Mouse (Mus musculus) myocyte (in vitro differentiated cells): Measurements from ENCODE around the gene Apaf1.

Source experiments
- MAX ChIP-seq: IDR thresholded peaks from one replicate; pipeline ENCODE4 v1.6.1; 2011; ENCODE audit warnings: low read depth, mild to moderate bottlenecking, control low read depth
- POLR2A ChIP-seq: IDR thresholded peaks from one replicate; pipeline ENCODE4 v1.6.1; 2011; ENCODE audit warnings: low read depth, mild to moderate bottlenecking, control low read depth, moderate library complexity; ENCODE audit not compliant: insufficient read length
- POLR2AphosphoS2 ChIP-seq: IDR thresholded peaks from one replicate; pipeline ENCODE4 v1.6.1; 2011; ENCODE audit warnings: low read depth, control low read depth; ENCODE audit not compliant: insufficient read length
- TCF3 ChIP-seq: IDR thresholded peaks from one replicate; pipeline ENCODE4 v1.6.1; 2011; ENCODE audit warnings: low read depth, control low read depth; ENCODE audit not compliant: insufficient read length
- USF1 ChIP-seq: IDR thresholded peaks from one replicate; pipeline ENCODE4 v1.6.1; 2011; ENCODE audit warnings: low read depth, mild to moderate bottlenecking, control low read depth, moderate library complexity

DNA sequence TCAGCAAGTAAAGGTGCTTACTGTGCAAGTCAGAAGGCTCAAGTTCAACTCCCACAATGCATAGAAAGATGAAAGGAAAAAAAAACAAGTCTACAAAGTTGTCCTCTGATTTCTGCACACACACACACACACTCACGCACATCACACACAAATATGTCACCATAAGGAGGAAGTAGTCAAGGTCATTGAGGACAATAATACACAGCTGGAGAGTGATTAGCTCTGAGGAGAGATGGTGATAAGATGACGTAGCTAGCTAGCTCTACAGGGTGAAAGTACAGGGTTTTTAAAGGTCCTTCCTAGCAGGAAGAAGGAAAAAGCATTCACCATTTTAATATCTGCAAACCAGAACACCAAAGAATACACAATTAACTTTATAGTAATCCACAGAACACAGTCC is 44.8 kb upstream of the Apaf1 start:
- no peak for TF ChIP-seq TCF3
- TF ChIP-seq POLR2AphosphoS2: no peak
- TF ChIP-seq USF1: no peak
- TF ChIP-seq MAX: no peak
- TF ChIP-seq POLR2A: no peak
